Mouse (Mus musculus) liver, embryonic 14.5 days (tissue): ENCODE measurements around the gene Slamf9.

Source experiments
- CTCF ChIP-seq: IDR thresholded peaks from 2 replicates; pipeline ENCODE4 v1.5.1; 2016; ENCODE audit warnings: antibody characterized with exemption, low read depth, control low read depth
- EP300 ChIP-seq: IDR thresholded peaks from 2 replicates; pipeline ENCODE4 v1.6.1; 2016; ENCODE audit warnings: antibody characterized with exemption, low read depth

- TF ChIP-seq CTCF: peak; percentile 22; the same call in 1 of the 2 replicates
- no peak for TF ChIP-seq EP300
Observed at GRCm38 (mm10) chr1:172512962-172513361, 37.8 kb downstream of the Slamf9 start.
